Mouse (Mus musculus) ES-CJ7 (cell line): ENCODE data around the gene Ppp4r1.

Experiments
- DNase-seq: peaks from one replicate; pipeline ENCODE4 v3.0.0; 2011; ENCODE audit warnings: low read depth, low spot score

The Ppp4r1 gene

DNA sequence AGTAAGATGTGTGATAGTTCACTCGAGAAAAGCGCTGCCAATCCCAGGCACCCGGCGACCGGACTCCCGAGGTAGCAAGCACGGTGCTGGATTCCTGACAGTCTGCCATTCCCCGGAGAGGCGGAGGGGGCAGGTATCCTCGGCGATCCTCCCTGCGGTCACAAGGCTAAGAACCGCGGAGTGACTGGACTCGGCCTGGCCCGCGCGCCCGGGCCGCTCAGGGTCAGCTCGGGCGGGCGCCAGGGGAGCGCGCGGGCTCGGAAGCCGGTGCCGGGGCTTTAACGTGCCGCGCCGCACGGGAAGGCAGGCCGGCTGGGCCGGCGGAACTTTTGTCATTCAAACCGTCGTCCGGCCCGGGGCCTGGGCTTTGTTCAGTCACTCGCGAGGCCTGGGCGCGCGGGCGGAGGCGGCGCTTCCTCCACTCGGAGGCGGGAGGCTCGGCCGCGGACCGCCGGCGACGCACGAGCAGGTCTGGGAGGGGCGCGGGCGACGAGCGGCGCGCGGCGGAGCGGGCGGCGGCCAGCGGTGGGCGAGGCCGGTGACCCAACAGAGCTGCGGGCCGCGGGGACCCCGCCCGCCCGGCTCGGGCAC is at the start of gene Ppp4r1:
Gene Ppp4r1, plus strand, starts transcription at position 23 of the 591 bp plus-strand sequence.
- DNase-seq, result peak; percentile 70

DNA sequence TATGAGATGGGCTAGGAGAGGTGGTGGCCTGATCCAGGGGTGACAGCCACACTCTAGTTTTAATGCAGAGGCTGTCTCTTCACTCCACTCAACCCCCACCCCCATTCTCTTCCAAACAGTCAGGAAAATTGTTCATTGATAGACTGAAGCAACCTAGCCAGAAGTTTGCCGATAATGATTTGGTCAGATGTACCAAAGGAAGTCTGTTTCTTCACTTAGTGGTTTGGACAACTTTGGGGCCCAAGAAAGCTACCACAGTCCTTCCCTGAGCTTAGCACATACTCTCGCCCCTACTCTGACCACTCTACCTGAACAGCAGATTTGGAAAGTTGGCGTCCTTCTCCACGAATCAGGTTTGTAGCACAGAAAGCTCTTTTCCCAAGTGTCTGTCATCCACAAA is 49.7 kb upstream of the Ppp4r1 start:
- DNase-seq, result no peak

DNA sequence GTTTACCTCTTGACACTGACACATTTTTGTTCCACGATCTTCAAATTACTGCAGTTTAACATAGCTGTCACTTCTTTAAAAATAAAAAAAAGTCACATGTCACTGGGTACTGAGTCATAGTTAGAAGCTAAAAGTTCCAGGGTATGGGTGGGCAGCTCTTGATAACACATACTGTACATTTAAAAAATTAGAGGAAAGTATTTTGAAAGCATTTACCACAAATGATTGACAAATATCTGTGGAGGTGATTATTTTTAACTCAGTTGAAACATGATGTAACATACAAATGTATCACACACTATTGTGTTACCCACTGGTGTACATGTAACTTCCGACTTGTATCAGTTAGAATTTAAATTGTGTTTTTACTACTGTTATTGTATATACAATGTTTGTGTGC is 47.3 kb upstream of the Ppp4r1 start:
- DNase-seq, result no peak

DNA sequence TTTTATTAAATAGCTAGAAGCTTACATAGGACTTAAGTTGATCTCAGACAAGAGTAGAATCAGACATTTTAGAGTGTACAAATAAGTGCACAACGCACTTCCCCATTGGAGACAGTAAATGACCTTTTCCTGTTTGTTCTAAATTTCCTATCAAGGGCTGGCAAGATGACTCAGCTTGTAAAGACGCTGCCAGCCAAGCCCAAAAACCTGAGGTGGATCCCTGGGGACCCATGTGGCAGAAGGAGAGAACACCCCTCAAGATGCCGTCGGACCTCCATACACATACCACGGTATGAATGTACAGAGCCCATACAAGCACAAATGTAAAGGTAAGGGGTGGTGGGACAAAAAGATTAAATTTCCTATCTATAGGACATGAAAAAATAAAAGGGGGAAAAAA is 45.2 kb upstream of the Ppp4r1 start:
- DNase-seq, result no peak

- DNase-seq, result peak; percentile 40
Measured at GRCm38 (mm10) chr17:65737622-65738021, 44.8 kb upstream of the Ppp4r1 start.

- DNase-seq, result no peak
Measured at GRCm38 (mm10) chr17:65739874-65740725, 42.3 kb upstream of the Ppp4r1 start.

- DNase-seq, result no peak
Measured at GRCm38 (mm10) chr17:65741565-65741964, 40.8 kb upstream of the Ppp4r1 start.

GRCm38 (mm10) chr17:65742245-65742905 is 40.0 kb upstream of the Ppp4r1 start:
- DNase-seq, result no peak

DNA sequence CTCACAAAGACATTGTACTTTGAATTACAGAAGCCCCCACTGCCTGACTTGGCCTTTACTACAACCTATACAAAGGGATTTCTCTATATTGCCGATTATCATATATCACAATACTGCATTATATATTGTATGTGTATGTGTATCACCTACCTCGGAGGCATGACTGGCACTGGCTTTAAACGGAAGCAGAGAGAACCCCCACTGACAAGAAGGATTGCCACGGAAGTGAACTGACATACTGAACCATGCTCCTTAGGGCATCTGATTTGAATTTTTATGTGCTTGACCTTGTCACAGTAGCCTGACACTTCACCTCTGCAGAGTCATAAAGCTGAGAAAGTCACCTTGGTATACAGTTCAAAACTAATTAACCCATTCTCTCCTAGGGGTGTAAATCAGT is 39.4 kb upstream of the Ppp4r1 start:
- no peak for DNase-seq

GRCm38 (mm10) chr17:65743664-65744330 is 38.6 kb upstream of the Ppp4r1 start:
- DNase-seq, result no peak

DNA sequence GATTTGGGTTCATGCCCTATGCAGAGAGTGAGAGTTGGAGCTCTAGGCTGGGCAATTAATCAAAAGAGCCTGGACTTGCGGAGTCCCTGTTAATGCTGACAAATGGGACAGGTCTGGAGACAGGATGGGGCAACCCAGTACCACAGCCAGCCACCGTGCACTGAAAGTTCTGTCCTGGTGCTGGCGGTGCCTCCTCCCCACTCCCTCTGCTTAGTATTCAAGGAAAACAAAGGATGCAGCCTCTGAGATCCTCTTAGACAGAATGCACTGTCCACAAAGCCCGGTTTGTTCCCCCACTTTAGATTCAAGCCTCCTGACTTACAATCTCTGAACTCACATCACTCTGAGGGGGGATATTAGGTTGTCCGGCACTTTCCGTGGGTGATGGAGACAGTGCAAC is 36.1 kb upstream of the Ppp4r1 start:
- DNase-seq, result no peak

DNA sequence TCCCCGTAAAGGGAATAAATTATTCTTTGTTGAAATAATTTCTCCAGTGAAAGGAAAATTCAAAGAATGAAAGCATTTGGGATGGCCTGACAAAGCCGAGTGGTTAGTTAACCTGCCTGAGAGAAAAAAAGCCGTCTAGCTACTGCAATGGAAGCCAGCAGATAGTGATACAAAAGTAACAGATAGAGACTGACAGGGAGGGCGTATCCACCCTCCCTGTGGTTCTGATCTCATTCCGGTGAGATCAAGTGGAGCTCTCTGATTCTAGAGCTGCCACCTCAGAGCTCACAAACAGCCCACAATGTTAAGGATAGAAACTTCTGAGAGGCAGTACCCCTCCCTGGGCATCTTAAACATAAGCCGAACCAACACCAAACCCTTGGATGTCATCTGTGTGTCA is 33.4 kb upstream of the Ppp4r1 start:
- no peak for DNase-seq

DNA sequence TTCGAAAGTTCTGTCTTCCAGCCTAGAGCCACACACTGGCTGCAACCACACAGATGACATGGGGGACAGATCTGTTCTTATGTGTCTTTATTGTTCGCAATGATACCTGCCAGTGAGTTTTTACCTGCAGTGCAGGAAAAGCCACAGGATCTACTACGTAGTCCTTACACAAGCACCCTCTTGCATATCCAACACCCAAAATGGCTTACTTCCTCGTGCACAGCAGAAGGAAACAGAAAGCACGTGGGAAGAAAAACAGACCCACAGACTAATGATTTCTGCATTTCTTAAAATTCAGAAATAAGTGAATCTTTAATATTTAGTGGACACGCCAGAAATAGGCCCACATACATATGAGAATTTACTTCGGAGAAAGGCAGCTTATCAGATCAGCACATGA is 32.6 kb upstream of the Ppp4r1 start:
- DNase-seq, result no peak

DNA sequence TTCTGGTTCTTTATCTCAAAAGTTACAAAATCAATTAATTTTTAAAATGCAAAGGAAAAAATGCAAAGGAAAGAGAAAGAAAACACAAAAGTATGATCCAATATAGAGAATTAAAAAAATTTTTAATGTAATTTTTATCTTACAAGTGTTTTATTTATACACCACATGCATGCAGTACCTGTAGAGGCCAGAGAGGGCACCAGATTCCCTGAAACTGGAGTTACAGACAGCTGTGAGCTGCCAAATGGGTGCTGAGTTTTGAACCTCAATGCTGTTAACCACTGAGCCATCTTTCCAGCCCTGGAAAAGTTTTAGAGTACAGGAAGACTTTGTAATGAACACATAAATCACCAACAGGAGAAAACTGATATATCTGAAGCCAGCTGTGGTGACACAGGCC is 32.1 kb upstream of the Ppp4r1 start:
- DNase-seq, result peak; percentile 60

DNA sequence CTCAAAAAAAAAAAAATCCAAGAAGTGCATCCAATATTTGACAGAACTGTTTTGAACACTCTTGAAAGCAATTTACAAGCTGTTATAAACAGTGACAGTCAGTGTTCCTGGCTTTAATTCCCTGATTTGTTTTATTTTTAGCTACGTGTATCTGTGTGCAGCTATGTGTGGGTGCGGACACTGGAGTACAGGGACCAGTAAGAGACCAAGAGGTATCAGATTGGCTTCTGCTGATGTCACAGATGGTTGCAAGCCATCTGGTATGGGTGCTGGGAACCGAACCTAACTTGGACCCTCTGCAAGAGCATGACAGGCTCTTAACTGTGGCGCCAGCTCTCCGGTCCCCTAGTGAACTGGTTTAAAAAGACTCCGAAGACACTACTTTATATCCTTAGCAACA is 29.2 kb upstream of the Ppp4r1 start:
- DNase-seq, result no peak

DNA sequence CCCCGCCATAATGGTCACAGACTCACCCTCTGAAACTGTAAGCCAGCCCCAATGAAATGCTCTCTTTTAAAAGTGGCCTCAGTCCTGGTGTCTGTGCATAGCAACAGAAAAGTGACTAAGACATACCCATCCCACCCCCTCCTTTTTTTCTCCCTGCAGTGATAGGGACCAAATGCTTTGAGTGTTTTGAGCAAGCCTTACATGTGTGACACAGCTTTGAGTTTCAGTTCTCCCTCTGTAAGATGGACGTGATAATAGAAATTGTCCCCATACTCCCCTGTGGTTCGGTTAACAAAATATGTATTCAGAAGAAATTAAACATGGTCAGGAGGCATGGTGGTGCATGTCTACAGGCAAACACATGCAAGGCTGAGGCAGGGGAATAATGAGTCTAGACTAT is 26.5 kb upstream of the Ppp4r1 start:
- DNase-seq, result no peak

DNA sequence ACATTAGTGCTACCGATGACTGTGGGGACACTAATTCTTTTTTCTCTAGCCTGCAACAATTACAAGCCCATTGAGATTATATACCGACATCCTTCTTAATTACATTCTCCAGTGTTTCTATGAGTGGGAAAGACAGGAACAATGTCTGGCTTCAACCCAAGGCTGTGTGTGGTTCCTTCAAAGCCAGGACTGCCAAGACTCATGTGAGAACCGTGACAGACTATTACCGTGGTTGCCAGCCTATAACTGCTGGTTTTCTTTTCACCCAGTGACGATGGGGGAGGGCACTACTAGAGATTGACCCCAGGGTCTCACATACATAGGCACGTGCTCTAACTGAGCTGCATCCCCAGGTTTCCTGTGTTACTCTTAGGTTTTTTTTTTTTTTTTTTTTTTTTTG is 25.2 kb upstream of the Ppp4r1 start:
- DNase-seq, result no peak

GRCm38 (mm10) chr17:65763221-65763620 is 19.2 kb upstream of the Ppp4r1 start:
- DNase-seq, result no peak

- DNase-seq, result no peak
Measured at GRCm38 (mm10) chr17:65768486-65768885, 13.9 kb upstream of the Ppp4r1 start.

DNA sequence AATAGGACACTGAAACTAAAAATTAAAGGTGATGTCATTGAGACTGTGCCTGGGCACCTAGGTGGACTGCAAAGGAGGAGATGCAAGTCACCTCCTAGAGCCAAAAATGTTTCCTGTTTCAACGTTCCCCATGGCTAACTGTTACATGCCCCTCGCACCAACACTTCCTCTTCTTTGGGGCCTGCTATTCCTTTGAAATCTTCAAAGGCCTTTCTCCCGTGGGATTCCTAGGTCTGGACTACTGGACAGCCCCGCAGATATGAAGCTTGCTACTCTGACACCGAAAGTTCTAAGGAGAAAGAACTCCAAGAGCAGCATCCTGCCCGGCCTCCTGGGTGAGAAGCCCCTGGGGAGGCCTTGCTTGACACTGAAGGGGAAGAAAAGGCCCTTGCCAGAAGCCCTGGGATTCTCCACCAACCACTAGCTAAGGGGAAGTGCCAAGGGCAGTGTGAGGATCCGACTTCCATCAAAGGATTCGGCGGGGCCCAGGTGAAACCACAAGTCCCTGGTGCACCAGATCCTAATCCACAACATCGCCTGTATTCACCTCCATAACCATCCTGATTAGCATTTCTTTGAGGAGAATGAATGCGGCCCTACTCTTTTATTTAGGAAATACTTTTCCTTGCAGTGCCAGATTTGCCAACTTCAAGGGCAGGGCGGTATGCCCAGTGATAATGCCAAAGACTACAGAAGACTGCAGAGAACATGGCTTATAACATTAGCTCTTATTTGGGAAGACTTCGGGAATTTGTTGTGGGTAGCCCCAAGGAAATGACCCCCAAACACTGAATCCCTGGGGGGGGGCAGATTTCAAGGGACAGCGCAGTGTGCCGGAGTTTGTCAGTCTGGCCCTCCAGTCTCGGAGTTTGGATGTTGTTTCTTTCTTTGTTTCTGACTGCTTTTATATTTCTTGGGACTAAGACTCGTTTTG is 11.1 kb upstream of the Ppp4r1 start:
- DNase-seq, result no peak
